Mouse (Mus musculus): ENCODE results near the gene Olfr633. TPM values are rescaled to one million over a fixed set of nuclear protein-coding genes. Genes with fewer than 3 reads are reported as not detected.
"Not testable (repeated sequence)": the region's sequence is repeated elsewhere in the genome, so short reads cannot be mapped to it uniquely, and the experiment has no call there.

Olfr633 gene
- polyA plus RNA-seq (2015; fragmentation: Nextera tagmentation; extraction: Ambion mirVana) = 0.02 TPM in 1 of 2 replicates, not detected in the other

DNA sequence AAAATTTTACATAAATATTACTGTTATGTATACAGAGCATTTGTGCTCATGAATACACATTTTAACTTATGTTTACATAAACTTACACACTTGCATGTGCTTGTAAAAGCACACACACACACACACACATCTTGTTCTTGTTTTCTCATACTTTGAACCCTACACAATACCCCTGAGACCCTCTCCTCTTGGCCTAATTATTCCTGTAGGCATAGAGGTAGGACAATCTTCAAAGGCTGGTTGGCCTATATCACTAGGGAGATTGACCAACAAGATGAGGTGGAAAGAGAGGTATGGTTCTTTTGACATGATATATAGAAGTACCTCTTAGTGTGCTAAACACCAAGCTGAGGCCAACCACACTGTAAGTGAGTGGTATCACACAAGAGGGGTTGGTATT lies at the start of gene Olfr633:
Gene Olfr633 (plus strand): TSS at position 301 of the 400 bp plus-strand sequence.
- no peaks in the 10 kb centered on the region for H3K9me3 ChIP-seq (replicated peaks)
- no peak within 1 kb of the TSS for H3K9ac ChIP-seq
- peaks cover 6% of the 10 kb centered on the region; the same call in 1 of the 2 replicates for H3K27me3 ChIP-seq
- no peak within 1 kb of the TSS for H3K4me3 ChIP-seq (replicated peaks)
- no peak within 1 kb of the TSS for H3K27ac ChIP-seq (replicated peaks)
- H3K36me3 ChIP-seq (replicated peaks) = no peaks in the 10 kb centered on the region
- H3K4me1 ChIP-seq (replicated peaks) = peaks cover 15% of the 10 kb centered on the region
- no peak for ATAC-seq (ENCODE audit: insufficient read depth)
- no peak within 1 kb of the TSS for H3K4me2 ChIP-seq

DNA sequence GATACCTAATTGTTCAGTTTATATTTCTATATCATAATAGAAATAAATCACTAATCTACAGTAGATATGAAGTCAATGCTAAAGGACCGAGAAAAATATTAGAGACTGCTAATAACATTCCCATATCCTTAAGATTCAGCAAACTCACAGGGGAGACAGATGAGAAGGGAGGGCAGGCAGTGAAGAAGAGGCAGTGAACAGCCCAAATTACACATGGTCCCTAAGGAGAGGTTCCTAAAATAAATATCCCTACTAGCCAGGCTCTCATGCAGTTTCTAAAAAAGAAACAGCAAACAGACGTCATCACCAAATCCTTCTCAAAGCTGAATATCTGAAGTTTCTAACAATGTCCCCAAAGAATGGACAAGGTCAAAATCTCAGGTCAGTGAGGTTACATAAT lies 41.0 kb upstream of the Olfr633 start, which contains the start of gene Olfr65:
Gene Olfr65 (plus strand): TSS at position 301 of the 400 bp plus-strand sequence.
- H3K4me2 ChIP-seq = no peak within 1 kb of the TSS
- H3K27me3 ChIP-seq = peaks cover 43% of the 10 kb centered on the region
- H3K9me3 ChIP-seq (replicated peaks) = no peaks in the 10 kb centered on the region
- no peak within 1 kb of the TSS for H3K9ac ChIP-seq
- no peaks in the 10 kb centered on the region for H3K36me3 ChIP-seq (replicated peaks)
- ATAC-seq (ENCODE audit: insufficient read depth) = no peak
- 55% methylated on average over 2 of the region's 2 CpGs for WGBS (ENCODE audit: insufficient replicate concordance)
- H3K4me3 ChIP-seq (replicated peaks) = no peak within 1 kb of the TSS
- 0 out of 2 replicates have a peak, but pooled peaks cover 4% of the 10 kb centered on the region for H3K4me1 ChIP-seq (replicated peaks)
- no peak within 1 kb of the TSS for H3K27ac ChIP-seq (replicated peaks)

DNA sequence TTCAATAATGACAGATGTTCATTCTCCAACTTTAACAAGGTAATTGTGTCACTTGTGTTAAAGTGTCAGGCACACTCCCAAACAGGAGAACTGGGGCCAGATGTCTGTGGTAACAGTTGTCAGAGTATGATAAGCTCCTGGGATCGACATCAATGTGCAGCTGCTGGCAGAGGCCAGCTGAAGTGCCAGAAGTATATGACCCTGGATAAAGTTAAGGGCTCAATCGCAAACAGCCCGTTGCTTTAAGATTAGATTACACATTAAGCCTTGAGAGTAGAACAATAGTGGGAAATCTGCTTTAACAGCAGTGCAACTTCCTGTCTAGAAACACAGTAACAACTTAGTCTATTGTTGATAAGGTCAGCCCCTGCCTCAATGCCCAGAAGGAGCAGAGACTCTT lies 34.2 kb upstream of the Olfr633 start:
- ATAC-seq (ENCODE audit: insufficient read depth) = peak; percentile 97
- no peaks in the 10 kb centered on the region for H3K36me3 ChIP-seq (replicated peaks)
- peaks cover 5% of the 10 kb centered on the region; the same call in 1 of the 2 replicates for H3K27me3 ChIP-seq
- H3K9ac ChIP-seq = peak overlapping the region; percentile 7; the same call in 1 of the 2 replicates
- H3K9me3 ChIP-seq (replicated peaks) = no peaks in the 10 kb centered on the region
- H3K4me3 ChIP-seq (replicated peaks) = no peak overlapping the region
- H3K4me1 ChIP-seq (replicated peaks) = peaks cover 63% of the 10 kb centered on the region
- peak overlapping the region; percentile 49 for H3K4me2 ChIP-seq
- H3K27ac ChIP-seq (replicated peaks) = peak overlapping the region; percentile 88
- 5% methylated on average over 3 of the region's 3 CpGs for WGBS (ENCODE audit: insufficient replicate concordance)

- Histone ChIP-seq H3K4me1 (replicated peaks) (peaks cover 72% of the 10 kb centered on the region), H3K36me3 (replicated peaks) (no peaks in the 10 kb centered on the region), H3K9ac (peak overlapping the region; percentile 53), H3K4me2 (peak overlapping the region; percentile 53), H3K27ac (replicated peaks) (peak overlapping the region; percentile 88), H3K4me3 (replicated peaks) (peak overlapping the region; percentile 21; the same call in 1 of the 2 replicates), H3K9me3 (replicated peaks) (no peaks in the 10 kb centered on the region), H3K27me3 (no peaks in the 10 kb centered on the region)
- peak; percentile 23 for ATAC-seq (ENCODE audit: insufficient read depth)
- WGBS (ENCODE audit: insufficient replicate concordance) = 21% methylated on average over 8 of the region's 8 CpGs
Measured at GRCm38 (mm10) chr7:103912969-103913511, 31.2 kb upstream of the Olfr633 start.

- no peaks in the 10 kb centered on the region for H3K27me3 ChIP-seq
- H3K27ac ChIP-seq (replicated peaks) = peak overlapping the region; percentile 86
- ATAC-seq (ENCODE audit: insufficient read depth) = peak; percentile 96
- peak overlapping the region; percentile 54 for H3K4me2 ChIP-seq
- peak overlapping the region; percentile 21 for H3K4me3 ChIP-seq (replicated peaks)
- no peaks in the 10 kb centered on the region for H3K9me3 ChIP-seq (replicated peaks)
- H3K9ac ChIP-seq = peak overlapping the region; percentile 48
- peaks cover 57% of the 10 kb centered on the region for H3K4me1 ChIP-seq (replicated peaks)
- H3K36me3 ChIP-seq (replicated peaks) = no peaks in the 10 kb centered on the region
Measured at GRCm38 (mm10) chr7:103915338-103915737, 28.9 kb upstream of the Olfr633 start.

DNA sequence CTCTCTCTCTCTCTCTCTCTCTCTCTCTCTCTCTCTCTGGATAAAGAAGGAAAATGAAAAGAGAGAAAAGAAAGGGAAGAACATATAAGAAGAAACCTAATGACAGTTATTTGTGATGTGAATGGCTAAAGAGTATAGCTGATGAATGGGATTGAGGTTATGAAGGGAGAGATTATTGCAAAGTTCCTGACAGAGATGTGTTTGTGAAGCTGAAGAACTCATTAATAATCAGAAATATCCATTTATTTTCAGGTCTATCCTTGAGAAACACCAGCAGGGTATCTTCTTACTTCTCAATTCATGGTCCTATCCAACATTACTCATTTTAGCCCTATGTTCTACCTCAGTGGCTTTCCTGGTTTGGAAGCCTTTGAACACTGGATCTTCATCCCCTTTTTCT lies 15.7 kb upstream of the Olfr633 start, which contains the start of gene Olfr631:
Gene Olfr631 (plus strand): TSS at position 301 of the 400 bp plus-strand sequence.
- H3K4me3 ChIP-seq (replicated peaks) = no peak within 1 kb of the TSS
- no peaks in the 10 kb centered on the region for H3K36me3 ChIP-seq (replicated peaks)
- no peak within 1 kb of the TSS for H3K4me2 ChIP-seq
- no peak within 1 kb of the TSS for H3K9ac ChIP-seq
- H3K27ac ChIP-seq (replicated peaks) = no peak within 1 kb of the TSS
- H3K4me1 ChIP-seq (replicated peaks) = no peaks in the 10 kb centered on the region
- no peak for ATAC-seq (ENCODE audit: insufficient read depth)
- H3K9me3 ChIP-seq (replicated peaks) = no peaks in the 10 kb centered on the region
- H3K27me3 ChIP-seq = no peaks in the 10 kb centered on the region

DNA sequence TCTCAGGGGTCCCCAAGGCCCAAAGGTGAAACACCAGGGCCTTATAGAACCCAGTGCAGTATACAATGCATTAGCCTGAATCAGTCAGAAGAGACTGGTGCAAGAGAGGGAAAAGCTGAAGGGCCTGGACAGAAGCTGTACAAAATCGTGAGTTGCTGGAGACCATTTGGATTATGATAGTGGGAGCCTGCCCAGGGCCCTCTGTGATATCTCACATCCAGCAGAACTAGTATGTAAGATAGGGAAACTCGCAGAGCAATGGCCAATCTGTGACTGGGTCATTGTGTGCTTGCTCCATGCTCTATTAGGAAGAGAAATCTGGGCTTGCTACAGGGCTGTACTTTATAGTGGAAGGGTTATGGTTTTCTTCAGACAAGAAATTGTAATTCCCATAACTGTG lies 10.0 kb upstream of the Olfr633 start, which contains the start of gene Olfr632:
Gene Olfr632 (plus strand): TSS at position 84 of the 400 bp plus-strand sequence.
- no peak for ATAC-seq (ENCODE audit: insufficient read depth)
- H3K36me3 ChIP-seq (replicated peaks) = no peaks in the 10 kb centered on the region
- no peak within 1 kb of the TSS for H3K4me3 ChIP-seq (replicated peaks)
- no peaks in the 10 kb centered on the region for H3K9me3 ChIP-seq (replicated peaks)
- H3K4me1 ChIP-seq (replicated peaks) = no peaks in the 10 kb centered on the region
- no peak within 1 kb of the TSS for H3K9ac ChIP-seq
- no peak within 1 kb of the TSS for H3K27ac ChIP-seq (replicated peaks)
- peaks cover under 1% of the 10 kb centered on the region for H3K27me3 ChIP-seq
- no peak within 1 kb of the TSS for H3K4me2 ChIP-seq
- 31% methylated on average over 2 of the region's 2 CpGs for WGBS (ENCODE audit: insufficient replicate concordance)

GRCm38 (mm10) chr7:103942730-103943129 lies 1.5 kb upstream of the Olfr633 start:
- H3K27ac ChIP-seq (replicated peaks) = peak overlapping the region; percentile 67
- H3K9ac ChIP-seq = peak overlapping the region; percentile 32
- peak; percentile 76 for ATAC-seq (ENCODE audit: insufficient read depth)
- H3K36me3 ChIP-seq (replicated peaks) = no peaks in the 10 kb centered on the region
- WGBS (ENCODE audit: insufficient replicate concordance) = 9% methylated on average over 2 of the region's 2 CpGs
- peaks cover 15% of the 10 kb centered on the region for H3K4me1 ChIP-seq (replicated peaks)
- no peak overlapping the region for H3K4me3 ChIP-seq (replicated peaks)
- 0 out of 2 replicates have a peak overlapping the region, but pooled peaks have one; percentile 8 for H3K4me2 ChIP-seq
- no peaks in the 10 kb centered on the region for H3K9me3 ChIP-seq (replicated peaks)
- peaks cover 6% of the 10 kb centered on the region; the same call in 1 of the 2 replicates for H3K27me3 ChIP-seq

DNA sequence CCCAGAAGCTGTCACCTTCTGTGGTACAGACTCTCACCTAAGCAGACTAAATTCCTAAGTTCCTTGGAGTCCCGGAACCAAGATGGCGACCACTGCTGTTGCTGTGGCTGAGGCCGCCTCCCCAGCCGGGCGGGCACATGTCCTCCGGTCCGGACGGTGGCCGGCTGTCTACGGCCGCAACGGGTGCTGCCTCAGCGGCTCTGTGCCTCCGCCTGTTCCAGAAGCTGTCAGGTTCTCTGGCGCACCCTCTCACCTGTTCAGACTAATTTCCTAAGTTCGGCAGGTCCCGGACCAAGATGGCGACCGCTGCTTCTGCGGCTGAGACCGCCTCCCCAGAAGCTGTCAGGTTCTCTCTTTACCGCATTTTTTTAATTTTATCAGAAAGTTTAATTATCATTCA lies 22.6 kb downstream of the Olfr633 start:
- not testable (repeated sequence) for H3K27me3 ChIP-seq; H3K4me3 ChIP-seq (replicated peaks); H3K36me3 ChIP-seq (replicated peaks); H3K4me2 ChIP-seq; ATAC-seq (ENCODE audit: insufficient read depth); H3K27ac ChIP-seq (replicated peaks); H3K9me3 ChIP-seq (replicated peaks); H3K9ac ChIP-seq; H3K4me1 ChIP-seq (replicated peaks)
- 83% methylated on average over 22 of the region's 22 CpGs for WGBS (ENCODE audit: insufficient replicate concordance)

DNA sequence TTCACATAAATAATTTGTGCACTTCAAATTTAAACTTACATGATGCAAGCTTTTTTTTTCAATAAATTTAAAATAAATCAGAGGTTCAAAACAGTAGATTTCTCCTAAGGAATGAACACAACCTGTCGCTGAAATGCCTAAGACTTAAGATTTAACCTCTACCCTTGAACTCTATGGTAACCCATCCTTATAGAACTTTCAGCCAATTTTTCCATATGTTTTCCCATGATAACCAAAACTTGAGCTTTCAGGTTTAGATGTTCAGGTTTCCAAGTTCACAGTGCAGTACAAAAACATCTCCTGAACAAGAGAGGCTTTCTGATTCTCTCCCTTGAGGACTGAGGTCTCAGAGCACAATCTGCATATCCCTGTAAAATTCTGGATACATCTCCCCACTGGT lies 26.6 kb downstream of the Olfr633 start, which contains the start of gene Olfr635:
Gene Olfr635 (plus strand): TSS at position 301 of the 400 bp plus-strand sequence.
- no peak for ATAC-seq (ENCODE audit: insufficient read depth)
- H3K27ac ChIP-seq (replicated peaks) = no peak within 1 kb of the TSS
- H3K4me2 ChIP-seq = no peak within 1 kb of the TSS
- H3K27me3 ChIP-seq = no peaks in the 10 kb centered on the region
- no peaks in the 10 kb centered on the region for H3K4me1 ChIP-seq (replicated peaks)
- no peaks in the 10 kb centered on the region for H3K36me3 ChIP-seq (replicated peaks)
- H3K9me3 ChIP-seq (replicated peaks) = no peaks in the 10 kb centered on the region
- no peak within 1 kb of the TSS for H3K4me3 ChIP-seq (replicated peaks)
- no peak within 1 kb of the TSS for H3K9ac ChIP-seq
- 68% methylated on average over 1 of the region's 1 CpGs for WGBS (ENCODE audit: insufficient replicate concordance)

- H3K4me3 ChIP-seq (replicated peaks) = no peak overlapping the region
- no peak for ATAC-seq (ENCODE audit: insufficient read depth)
- H3K27me3 ChIP-seq = no peaks in the 10 kb centered on the region
- no peaks in the 10 kb centered on the region for H3K36me3 ChIP-seq (replicated peaks)
- no peaks in the 10 kb centered on the region for H3K4me1 ChIP-seq (replicated peaks)
- H3K9me3 ChIP-seq (replicated peaks) = no peaks in the 10 kb centered on the region
- WGBS (ENCODE audit: insufficient replicate concordance) = 19% methylated on average over 1 of the region's 1 CpGs
- no peak overlapping the region for H3K27ac ChIP-seq (replicated peaks)
- H3K4me2 ChIP-seq = no peak overlapping the region
- no peak overlapping the region for H3K9ac ChIP-seq
Measured at GRCm38 (mm10) chr7:103971782-103972181, 27.5 kb downstream of the Olfr633 start.

DNA sequence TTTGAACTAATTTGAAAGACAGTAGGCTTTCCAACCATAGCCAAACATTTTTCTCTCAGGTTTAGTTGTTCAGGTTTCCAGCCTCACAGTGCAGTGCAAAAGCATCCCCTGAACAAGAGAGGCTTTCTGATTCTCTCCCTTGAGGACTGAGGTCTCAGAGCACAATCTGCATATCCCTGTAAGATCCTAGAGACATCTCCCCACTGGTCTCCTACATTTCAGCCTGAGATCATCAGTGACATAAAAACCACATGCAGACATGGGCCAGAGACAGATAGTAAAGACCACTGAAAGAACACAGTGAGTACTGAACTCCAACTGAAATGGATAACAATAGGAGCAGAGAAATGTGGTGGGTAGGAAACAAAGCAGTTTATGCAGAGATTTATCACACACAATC lies 54.2 kb downstream of the Olfr633 start, which contains the start of gene Olfr638:
Gene Olfr638 (plus strand): TSS at position 301 of the 400 bp plus-strand sequence.
- H3K4me2 ChIP-seq = no peak within 1 kb of the TSS
- no peak within 1 kb of the TSS for H3K27ac ChIP-seq (replicated peaks)
- no peaks in the 10 kb centered on the region for H3K27me3 ChIP-seq
- no peak within 1 kb of the TSS for H3K4me3 ChIP-seq (replicated peaks)
- H3K4me1 ChIP-seq (replicated peaks) = no peaks in the 10 kb centered on the region
- H3K36me3 ChIP-seq (replicated peaks) = no peaks in the 10 kb centered on the region
- no peak for ATAC-seq (ENCODE audit: insufficient read depth)
- H3K9ac ChIP-seq = no peak within 1 kb of the TSS
- no peaks in the 10 kb centered on the region for H3K9me3 ChIP-seq (replicated peaks)

Data from liver, embryonic 15.5 days (tissue).